Mouse (Mus musculus) cortical plate, adult 2 months (tissue): ENCODE measurements around the gene Tbc1d19.

Experiments used
- CTCF ChIP-seq: fragments of 200-500 bp; IDR thresholded peaks from 2 replicates; pipeline ENCODE4 v1.5.1; 2011; ENCODE audit warnings: mild to moderate bottlenecking, control low read depth, low read length; ENCODE audit not compliant: insufficient read depth; ENCODE audit errors: extremely low read depth
- POLR2A ChIP-seq: fragments of 200-500 bp; IDR thresholded peaks from 2 replicates; pipeline ENCODE4 v1.6.1; 2011; ENCODE audit warnings: mild to moderate bottlenecking, low read length, control low read depth; ENCODE audit not compliant: insufficient read depth; ENCODE audit errors: extremely low read depth

- TF ChIP-seq POLR2A (no peak), CTCF (no peak)
These were observed 93.4 kb downstream of the Tbc1d19 start for GRCm38 (mm10) chr5:53902757-53903156.
